Mouse (Mus musculus): ENCODE results near the gene Kctd7.

DNA sequence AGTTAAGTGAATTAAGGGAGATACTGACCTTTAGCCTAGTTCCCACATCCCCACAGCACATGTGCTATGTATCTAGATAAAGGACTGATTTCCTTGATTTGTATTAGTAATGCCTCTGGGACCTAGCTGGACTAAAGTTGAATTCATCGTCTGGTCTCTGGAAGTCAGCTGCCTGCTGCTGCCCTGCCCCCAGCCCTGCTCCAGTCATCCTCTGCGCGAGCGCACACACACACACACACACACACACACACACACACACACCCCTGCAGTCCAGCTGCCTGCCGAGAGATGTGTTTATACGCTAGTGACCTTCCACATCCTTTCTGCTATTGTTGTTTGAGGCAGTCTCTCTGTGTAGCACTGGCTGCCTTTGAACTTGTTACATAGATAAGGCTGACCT lies 23.8 kb upstream of the Kctd7 start:
- no peak for TF ChIP-seq GATA1 (IDR thresholded peaks at IDR 0.05; ENCODE audit: borderline replicate concordance, low read length)
- no peak for TF ChIP-seq FLI1 (IDR thresholded peaks at IDR 0.05; ENCODE audit: low read length)
